Mouse (Mus musculus) neural tube, embryonic 11.5 days (tissue): ENCODE results near the gene Gsg1. TPM values are rescaled to one million over a fixed set of nuclear protein-coding genes. Genes with fewer than 3 reads are reported as not detected.

Experiments
- ATAC-seq: fragments of 200-750 bp; cut with Nextera tagmentation; 2 replicates; pipeline ENCODE4 v1.8.0; 2017; ENCODE audit warnings: moderate number of reproducible peaks, mild to moderate bottlenecking, moderate TSS enrichment, moderate library complexity; ENCODE audit not compliant: insufficient read depth, low FRiP score, low TSS enrichment
- DNase-seq: peaks from one replicate; pipeline ENCODE4 v3.0.0-alpha.2; 2015; ENCODE audit warnings: low spot score
- H3K27ac ChIP-seq: fragments of 300-500 bp; sonication (generic); 2 replicates; pipeline ENCODE4 v1.5.1; 2014; ENCODE audit warnings: low read depth, mild to moderate bottlenecking, low read length
- H3K27me3 ChIP-seq: fragments of 300-500 bp; sonication (generic); 2 replicates; pipeline ENCODE4 v1.6.1; 2014; ENCODE audit warnings: mild to moderate bottlenecking, low read length, mixed read lengths; ENCODE audit not compliant: control insufficient read depth, insufficient read depth
- H3K36me3 ChIP-seq: fragments of 300-500 bp; sonication (generic); 2 replicates; pipeline ENCODE4 v1.6.1; 2014; ENCODE audit warnings: mild to moderate bottlenecking, low read length, moderate library complexity, mixed read lengths; ENCODE audit not compliant: control insufficient read depth, insufficient read depth
- H3K4me1 ChIP-seq: fragments of 300-500 bp; sonication (generic); 2 replicates; pipeline ENCODE4 v1.6.1; 2014; ENCODE audit warnings: low read length, mixed read lengths; ENCODE audit not compliant: control insufficient read depth, insufficient read depth
- H3K4me2 ChIP-seq: fragments of 300-500 bp; sonication (generic); 2 replicates; pipeline ENCODE4 v1.6.1; 2014; ENCODE audit warnings: low read depth, mild to moderate bottlenecking, moderate library complexity
- H3K4me3 ChIP-seq: fragments of 300-500 bp; sonication (generic); 2 replicates; pipeline ENCODE4 v1.5.1; 2014; ENCODE audit warnings: low read depth, low read length
- H3K9ac ChIP-seq: fragments of 300-500 bp; sonication (generic); 2 replicates; pipeline ENCODE4 v1.6.1; 2014; ENCODE audit warnings: mild to moderate bottlenecking, low read length
- H3K9me3 ChIP-seq: fragments of 300-500 bp; sonication (generic); 2 replicates; pipeline ENCODE4 v1.6.1; 2016; ENCODE audit warnings: low read length; ENCODE audit not compliant: control insufficient read depth
- WGBS: fragments of 180-500 bp; shearing (Covaris S2); extraction: QIAGEN DNeasy Blood & Tissue Kit; methylation state at CpG from one replicate; pipeline ENCODE4 v1.1.7; 2014; 5-methylcytosine and 5-hydroxymethylcytosine counted together
- polyA plus RNA-seq: library from polyadenylated mRNA; unstranded; fragments of >200 nt; fragmentation: Nextera tagmentation; extraction: Ambion mirVana; gene quantifications from 2 replicates; pipeline ENCODE4 v1.2.1, GENCODE M21; 2014

Gene Gsg1
- polyA plus RNA-seq, 1 experiment from 2014 or later = 0.69 TPM

- 83% methylated on average over 4 of the region's 4 CpGs for WGBS
- no peak overlapping the region for H3K27ac ChIP-seq
Observed at GRCm38 (mm10) chr6:135292391-135292790, 38.2 kb upstream of the Gsg1 start.

GRCm38 (mm10) chr6:135279856-135280255, 25.7 kb upstream of the Gsg1 start:
- Histone ChIP-seq H3K4me1 (peaks cover 5% of the 10 kb centered on the region; the same call in 1 of the 2 replicates), H3K27me3 (no peaks in the 10 kb centered on the region), H3K27ac (no peak overlapping the region), H3K4me2 (no peak overlapping the region), H3K36me3 (no peaks in the 10 kb centered on the region), H3K4me3 (no peak overlapping the region), H3K9ac (no peak overlapping the region), H3K9me3 (no peaks in the 10 kb centered on the region)
- DNase-seq = no peak
- ATAC-seq = peak; percentile 67; the same call in 1 of the 2 replicates
- 9% methylated on average over 10 of the region's 10 CpGs for WGBS

More at GRCm38 (mm10) chr6:135292391-135292790, 38.2 kb upstream of the Gsg1 start:
- DNase-seq (no peak), ATAC-seq (no peak)
- no peak overlapping the region for H3K4me3 ChIP-seq
- no peaks in the 10 kb centered on the region for H3K9me3 ChIP-seq
- H3K27me3 ChIP-seq = no peaks in the 10 kb centered on the region
- H3K36me3 ChIP-seq = no peaks in the 10 kb centered on the region
- H3K9ac ChIP-seq = no peak overlapping the region
- H3K4me2 ChIP-seq = no peak overlapping the region
- no peaks in the 10 kb centered on the region for H3K4me1 ChIP-seq

- DNase-seq (no peak), ATAC-seq (0 out of 2 replicates have a peak, but pooled peaks have one; percentile 27)
- no peak overlapping the region for H3K4me2 ChIP-seq
- no peak overlapping the region for H3K9ac ChIP-seq
- 52% methylated on average over 5 of the region's 5 CpGs for WGBS
- H3K9me3 ChIP-seq = no peaks in the 10 kb centered on the region
- H3K36me3 ChIP-seq = no peaks in the 10 kb centered on the region
- no peak overlapping the region for H3K27ac ChIP-seq
- peaks cover 5% of the 10 kb centered on the region; the same call in 1 of the 2 replicates for H3K4me1 ChIP-seq
- no peaks in the 10 kb centered on the region for H3K27me3 ChIP-seq
- no peak overlapping the region for H3K4me3 ChIP-seq
Observed at GRCm38 (mm10) chr6:135279286-135279685, 25.1 kb upstream of the Gsg1 start.

- Histone ChIP-seq H3K9ac (no peak overlapping the region), H3K9me3 (no peaks in the 10 kb centered on the region), H3K27me3 (no peaks in the 10 kb centered on the region), H3K36me3 (no peaks in the 10 kb centered on the region), H3K4me3 (no peak overlapping the region), H3K4me1 (peaks cover 5% of the 10 kb centered on the region; the same call in 1 of the 2 replicates), H3K27ac (no peak overlapping the region), H3K4me2 (no peak overlapping the region)
- ATAC-seq (no peak), DNase-seq (no peak)
- 87% methylated on average over 6 of the region's 6 CpGs for WGBS
Observed at GRCm38 (mm10) chr6:135278302-135278701, 24.2 kb upstream of the Gsg1 start.

GRCm38 (mm10) chr6:135276474-135277295, 22.5 kb upstream of the Gsg1 start:
- H3K4me2 ChIP-seq = no peak overlapping the region
- H3K27ac ChIP-seq = no peak overlapping the region
- peaks cover 7% of the 10 kb centered on the region; the same call in 1 of the 2 replicates for H3K4me1 ChIP-seq
- no peak for ATAC-seq
- no peaks in the 10 kb centered on the region for H3K9me3 ChIP-seq
- no peak for DNase-seq
- no peak overlapping the region for H3K9ac ChIP-seq
- H3K4me3 ChIP-seq = no peak overlapping the region
- WGBS = 68% methylated on average over 6 of the region's 6 CpGs
- no peaks in the 10 kb centered on the region for H3K27me3 ChIP-seq
- H3K36me3 ChIP-seq = no peaks in the 10 kb centered on the region

GRCm38 (mm10) chr6:135275231-135275630, 21.1 kb upstream of the Gsg1 start:
- H3K27ac ChIP-seq = no peak overlapping the region
- no peaks in the 10 kb centered on the region for H3K27me3 ChIP-seq
- H3K4me1 ChIP-seq = peaks cover 7% of the 10 kb centered on the region; the same call in 1 of the 2 replicates
- no peak overlapping the region for H3K4me2 ChIP-seq
- H3K9ac ChIP-seq = no peak overlapping the region
- ATAC-seq (no peak), DNase-seq (no peak)
- 73% methylated on average over 4 of the region's 4 CpGs for WGBS
- H3K9me3 ChIP-seq = no peaks in the 10 kb centered on the region
- H3K4me3 ChIP-seq = no peak overlapping the region
- H3K36me3 ChIP-seq = no peaks in the 10 kb centered on the region

- H3K27me3 ChIP-seq = no peaks in the 10 kb centered on the region
- no peaks in the 10 kb centered on the region for H3K9me3 ChIP-seq
- H3K4me3 ChIP-seq = no peak overlapping the region
- H3K27ac ChIP-seq = no peak overlapping the region
- DNase-seq (no peak), ATAC-seq (no peak)
- H3K36me3 ChIP-seq = no peaks in the 10 kb centered on the region
- no peak overlapping the region for H3K9ac ChIP-seq
- H3K4me1 ChIP-seq = 0 out of 2 replicates have a peak, but pooled peaks cover 3% of the 10 kb centered on the region
- WGBS = 88% methylated on average over 6 of the region's 6 CpGs
- no peak overlapping the region for H3K4me2 ChIP-seq
Observed at GRCm38 (mm10) chr6:135273066-135273465, 18.9 kb upstream of the Gsg1 start.

- no peak for DNase-seq
- H3K9ac ChIP-seq = no peak overlapping the region
- no peak for ATAC-seq
- no peaks in the 10 kb centered on the region for H3K9me3 ChIP-seq
- H3K27me3 ChIP-seq = no peaks in the 10 kb centered on the region
- 72% methylated on average over 2 of the region's 2 CpGs for WGBS
- 0 out of 2 replicates have a peak, but pooled peaks cover 3% of the 10 kb centered on the region for H3K4me1 ChIP-seq
- H3K4me2 ChIP-seq = no peak overlapping the region
- no peaks in the 10 kb centered on the region for H3K36me3 ChIP-seq
- H3K27ac ChIP-seq = no peak overlapping the region
- no peak overlapping the region for H3K4me3 ChIP-seq
Observed at GRCm38 (mm10) chr6:135271761-135272160, 17.6 kb upstream of the Gsg1 start.

- 28% methylated on average over 6 of the region's 6 CpGs for WGBS
- no peak overlapping the region for H3K4me3 ChIP-seq
- no peak for ATAC-seq
Observed at GRCm38 (mm10) chr6:135269626-135270025, 15.5 kb upstream of the Gsg1 start.

More at GRCm38 (mm10) chr6:135269626-135270025, 15.5 kb upstream of the Gsg1 start:
- no peaks in the 10 kb centered on the region for H3K9me3 ChIP-seq
- H3K4me1 ChIP-seq = 0 out of 2 replicates have a peak, but pooled peaks cover 3% of the 10 kb centered on the region
- H3K36me3 ChIP-seq = no peaks in the 10 kb centered on the region
- DNase-seq = no peak
- H3K4me2 ChIP-seq = no peak overlapping the region
- no peak overlapping the region for H3K27ac ChIP-seq
- no peaks in the 10 kb centered on the region for H3K27me3 ChIP-seq
- no peak overlapping the region for H3K9ac ChIP-seq
